Mouse (Mus musculus) olfactory bulb, adult 2 months (tissue): ENCODE measurements around the gene Nudt8.
"Not testable (repeated sequence)": the region's sequence is repeated elsewhere in the genome, so short reads cannot be mapped to it uniquely, and the experiment has no call there.

Experiments used
- CTCF ChIP-seq: fragments of 200-500 bp; IDR thresholded peaks from 2 replicates; pipeline ENCODE4 v1.5.1; 2012; ENCODE audit warnings: low read depth, mild to moderate bottlenecking, low read length, moderate library complexity; ENCODE audit not compliant: insufficient read depth
- POLR2A ChIP-seq: fragments of 200-500 bp; IDR thresholded peaks from 2 replicates; pipeline ENCODE4 v1.6.1; 2012; ENCODE audit warnings: mild to moderate bottlenecking, low read depth, low read length, moderate library complexity; ENCODE audit not compliant: insufficient read depth

DNA sequence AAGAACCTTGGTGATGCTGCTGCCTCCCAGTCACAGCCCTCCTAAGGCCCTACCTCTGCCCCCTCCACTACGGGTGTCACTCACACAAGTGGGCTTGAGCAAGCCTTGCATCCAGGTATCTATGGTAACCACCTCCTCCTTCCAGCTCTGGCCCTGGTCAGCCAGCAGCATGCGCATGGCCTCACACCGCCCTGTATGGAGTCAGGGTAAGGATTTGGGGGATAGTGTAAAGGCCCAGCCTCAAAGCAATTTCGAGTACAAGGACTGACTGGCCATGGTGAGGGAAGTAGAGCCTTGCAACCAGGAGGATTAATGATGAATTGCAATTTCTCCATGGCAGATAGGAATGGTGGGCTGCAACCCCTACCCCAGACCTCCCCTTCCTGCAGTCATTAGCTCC is 41.1 kb downstream of the Nudt8 start:
- TF ChIP-seq POLR2A, CTCF: not testable (repeated sequence)
